Mouse (Mus musculus): ENCODE results near the gene Grasp. TPM values are rescaled to one million over a fixed set of nuclear protein-coding genes. Genes with fewer than 3 reads are reported as not detected.

The Grasp gene
- total RNA-seq, 2 experiments from 2014 or later, result 89.7 to 107 TPM

- no peak for TF ChIP-seq CTCF (IDR thresholded peaks at IDR 0.05)
- intact Hi-C loops (cut with DNase I), result no loop called here
- Histone ChIP-seq H3K27ac (no peak overlapping the region), H3K4me3 (no peak overlapping the region)
- no peak for DNase-seq (ENCODE audit: extremely low spot score in 1 of 2, low spot score in 2 of 2)
Measured at GRCm38 (mm10) chr15:101184300-101184699, 39.7 kb upstream of the Grasp start.

- TF ChIP-seq CTCF (IDR thresholded peaks at IDR 0.05), result peak; percentile 28
- H3K27ac ChIP-seq, result no peak overlapping the region
- no peak overlapping the region for H3K4me3 ChIP-seq
- no peak for DNase-seq (ENCODE audit: extremely low spot score in 1 of 2, low spot score in 2 of 2)
- intact Hi-C loops (cut with DNase I), result no loop called here
Measured at GRCm38 (mm10) chr15:101185549-101185948, 38.4 kb upstream of the Grasp start.

GRCm38 (mm10) chr15:101187907-101188306, 36.1 kb upstream of the Grasp start:
- no peak for DNase-seq (ENCODE audit: extremely low spot score in 1 of 2, low spot score in 2 of 2)
- Histone ChIP-seq H3K4me3 (no peak overlapping the region), H3K27ac (no peak overlapping the region)
- intact Hi-C loops (cut with DNase I), result no loop called here
- TF ChIP-seq CTCF (IDR thresholded peaks at IDR 0.05), result peak; percentile 18

- TF ChIP-seq CTCF (IDR thresholded peaks at IDR 0.05), result no peak
- intact Hi-C loops (cut with DNase I), result loop anchor here (10.0 kb wide), 1 partner anchor 495 kb away; the partner anchor contains the start of gene Krt6b
- no peak for DNase-seq (ENCODE audit: extremely low spot score in 1 of 2, low spot score in 2 of 2)
Measured at GRCm38 (mm10) chr15:101189981-101190761, 33.8 kb upstream of the Grasp start.

GRCm38 (mm10) chr15:101190762-101191150, 33.2 kb upstream of the Grasp start:
- H3K27ac ChIP-seq, result no peak overlapping the region
- no peak overlapping the region for H3K4me3 ChIP-seq
- no peak for TF ChIP-seq CTCF (IDR thresholded peaks at IDR 0.05)
- intact Hi-C loops (cut with DNase I), result loop anchor here (10.0 kb wide), 1 partner anchor 494 kb away; the partner anchor contains the start of gene Krt6b
- DNase-seq (ENCODE audit: extremely low spot score in 1 of 2, low spot score in 2 of 2), result no peak

More at GRCm38 (mm10) chr15:101189981-101190761, 33.8 kb upstream of the Grasp start:
- no peak overlapping the region for H3K27ac ChIP-seq
- no peak overlapping the region for H3K4me3 ChIP-seq

GRCm38 (mm10) chr15:101191459-101192259, 32.3 kb upstream of the Grasp start:
- no peak for TF ChIP-seq CTCF (IDR thresholded peaks at IDR 0.05)
- Histone ChIP-seq H3K27ac (0 out of 2 replicates have a peak overlapping the region, but pooled peaks have one; percentile 30), H3K4me3 (no peak overlapping the region)
- intact Hi-C loops (cut with DNase I), result loop anchor here (10.0 kb wide), 1 partner anchor 493 kb away; the partner anchor contains the start of gene Krt6b
- DNase-seq (ENCODE audit: extremely low spot score in 1 of 2, low spot score in 2 of 2), result no peak

GRCm38 (mm10) chr15:101192260-101192640, 31.7 kb upstream of the Grasp start:
- H3K4me3 ChIP-seq, result no peak overlapping the region
- TF ChIP-seq CTCF (IDR thresholded peaks at IDR 0.05), result no peak
- intact Hi-C loops (cut with DNase I), result loop anchor here (10.0 kb wide), 1 partner anchor 493 kb away; the partner anchor contains the start of gene Krt6b
- no peak for DNase-seq (ENCODE audit: extremely low spot score in 1 of 2, low spot score in 2 of 2)
- H3K27ac ChIP-seq, result 0 out of 2 replicates have a peak overlapping the region, but pooled peaks have one; percentile 30

- Histone ChIP-seq H3K27ac (0 out of 2 replicates have a peak overlapping the region, but pooled peaks have one; percentile 30), H3K4me3 (no peak overlapping the region)
- intact Hi-C loops (cut with DNase I), result loop anchor here (10.0 kb wide), 1 partner anchor 492 kb away; the partner anchor contains the start of gene Krt6b
- DNase-seq (ENCODE audit: extremely low spot score in 1 of 2, low spot score in 2 of 2), result no peak
- TF ChIP-seq CTCF (IDR thresholded peaks at IDR 0.05), result no peak
Measured at GRCm38 (mm10) chr15:101192651-101193050, 31.3 kb upstream of the Grasp start.

- no peak for DNase-seq (ENCODE audit: extremely low spot score in 1 of 2, low spot score in 2 of 2)
- H3K4me3 ChIP-seq, result no peak overlapping the region
- no peak overlapping the region for H3K27ac ChIP-seq
- TF ChIP-seq CTCF (IDR thresholded peaks at IDR 0.05), result no peak
- intact Hi-C loops (cut with DNase I), result loop anchor here (10.0 kb wide), 1 partner anchor 491 kb away; the partner anchor contains the start of gene Krt6b
Measured at GRCm38 (mm10) chr15:101193971-101194370, 30.0 kb upstream of the Grasp start.

- intact Hi-C loops (cut with DNase I), result loop anchor here (5.0 to 10.0 kb wide), 3 partner anchors 78 to 490 kb away; partner anchors contain the start of genes Ankrd33 and Krt6b
- no peak for TF ChIP-seq CTCF (IDR thresholded peaks at IDR 0.05)
- Histone ChIP-seq H3K4me3 (no peak overlapping the region), H3K27ac (no peak overlapping the region)
- no peak for DNase-seq (ENCODE audit: extremely low spot score in 1 of 2, low spot score in 2 of 2)
Measured at GRCm38 (mm10) chr15:101194951-101195823, 28.8 kb upstream of the Grasp start.

Data from left cerebral cortex, adult 2 months (tissue).